Mouse (Mus musculus) hindbrain, embryonic 13.5 days (tissue): ENCODE results near the gene C130026I21Rik. TPM values are rescaled to one million over a fixed set of nuclear protein-coding genes. Genes with fewer than 3 reads are reported as not detected.
"Not testable (repeated sequence)": the region's sequence is repeated elsewhere in the genome, so short reads cannot be mapped to it uniquely, and the experiment has no call there.

Experiments used
- ATAC-seq: fragments of 200-750 bp; cut with Nextera tagmentation; 2 replicates; pipeline ENCODE4 v1.8.0; 2017; ENCODE audit warnings: moderate TSS enrichment; ENCODE audit not compliant: low FRiP score
- H3K27ac ChIP-seq: fragments of 300-500 bp; sonication (generic); 2 replicates; pipeline ENCODE4 v1.5.1; 2015; ENCODE audit warnings: inconsistent platforms, mild to moderate bottlenecking, moderate library complexity
- H3K27me3 ChIP-seq: fragments of 300-500 bp; sonication (generic); 2 replicates; pipeline ENCODE4 v1.6.1; 2015; ENCODE audit warnings: mild to moderate bottlenecking, inconsistent platforms
- H3K36me3 ChIP-seq: fragments of 300-500 bp; sonication (generic); 2 replicates; pipeline ENCODE4 v1.6.1; 2015; ENCODE audit warnings: mild to moderate bottlenecking, inconsistent platforms
- H3K4me1 ChIP-seq: fragments of 300-500 bp; sonication (generic); replicated peaks from 2 replicates; pipeline ENCODE4 v1.6.1; 2015; ENCODE audit warnings: inconsistent platforms
- H3K4me2 ChIP-seq: fragments of 300-500 bp; sonication (generic); 2 replicates; pipeline ENCODE4 v1.6.1; 2015; ENCODE audit warnings: inconsistent platforms, mild to moderate bottlenecking, moderate library complexity
- H3K4me3 ChIP-seq: fragments of 300-500 bp; sonication (generic); 2 replicates; pipeline ENCODE4 v1.5.1; 2015; ENCODE audit warnings: mild to moderate bottlenecking, inconsistent platforms
- H3K9ac ChIP-seq: fragments of 300-500 bp; sonication (generic); 2 replicates; pipeline ENCODE4 v1.6.1; 2015; ENCODE audit warnings: mild to moderate bottlenecking, inconsistent platforms
- H3K9me3 ChIP-seq: fragments of 300-500 bp; sonication (generic); 2 replicates; pipeline ENCODE4 v1.6.1; 2016; ENCODE audit warnings: inconsistent platforms
- WGBS: fragments of 180-500 bp; shearing (Covaris S2); methylation state at CpG from one replicate; pipeline ENCODE4 v1.1.7; 2015; 5-methylcytosine and 5-hydroxymethylcytosine counted together
- polyA plus RNA-seq: library from polyadenylated mRNA; unstranded; fragments of >200 nt; fragmentation: Nextera tagmentation; extraction: Ambion mirVana; gene quantifications from 2 replicates; pipeline ENCODE4 v1.2.1, GENCODE M21; 2015

C130026I21Rik gene
- polyA plus RNA-seq, 1 experiment from 2014 or later, result 0.69 TPM

DNA sequence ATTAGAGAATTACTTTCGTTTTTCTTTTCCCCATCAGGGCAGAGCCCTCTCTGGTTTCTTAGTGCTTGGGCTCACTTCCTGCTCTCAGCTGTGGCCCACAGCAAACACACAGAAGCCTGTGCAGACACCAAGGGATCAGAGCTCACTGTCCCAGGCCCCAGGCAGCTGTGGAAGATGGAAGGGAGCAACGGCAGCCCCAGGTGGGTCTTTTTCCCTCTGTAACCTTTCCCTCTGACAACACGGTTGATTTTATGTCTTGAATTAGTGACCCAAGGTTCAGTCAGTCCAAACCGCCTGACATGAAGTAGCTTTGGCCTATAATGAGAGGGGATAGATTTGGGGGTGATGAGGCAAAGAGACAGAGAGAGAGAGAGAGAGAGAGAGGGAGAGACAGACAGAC lies 70.8 kb downstream of the C130026I21Rik start:
- not testable (repeated sequence) for ATAC-seq, H3K27ac ChIP-seq, H3K9ac ChIP-seq, H3K4me2 ChIP-seq, H3K27me3 ChIP-seq, H3K36me3 ChIP-seq, H3K4me3 ChIP-seq, H3K4me1 ChIP-seq, H3K9me3 ChIP-seq
- WGBS, result 84% methylated on average over 3 of the region's 4 CpGs

DNA sequence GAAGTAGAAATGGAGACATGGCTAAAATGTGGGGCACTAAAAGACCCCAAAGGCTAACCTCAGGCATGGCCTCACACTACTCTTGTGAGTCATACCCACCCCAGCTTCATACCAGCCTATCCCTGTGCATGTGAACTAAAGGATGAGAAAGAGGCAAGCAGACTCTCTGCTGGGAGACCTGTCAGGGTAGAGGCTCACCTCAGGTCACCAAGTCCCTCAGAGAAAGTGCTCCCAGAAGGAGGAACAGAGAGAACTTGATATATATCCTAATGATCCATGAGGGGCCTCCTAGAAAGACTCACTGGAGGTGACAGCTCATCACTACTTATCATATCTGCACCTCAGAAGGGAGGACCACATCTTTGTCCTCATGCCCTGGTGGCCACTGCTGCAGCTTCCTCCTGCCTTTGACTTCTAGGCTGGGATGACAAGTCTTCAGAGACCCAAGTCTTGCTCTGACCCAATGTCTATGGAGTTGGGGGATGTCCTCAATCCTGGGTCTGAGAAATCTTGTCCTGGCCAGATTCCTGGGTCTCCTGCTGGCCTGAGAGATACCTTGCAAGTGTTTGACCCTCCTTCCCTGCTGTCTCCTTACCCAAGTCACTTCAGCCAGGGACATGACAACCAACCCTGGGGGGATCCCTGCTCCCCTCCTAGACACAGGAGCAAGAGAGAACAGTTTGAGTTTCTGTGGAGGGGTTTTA lies 71.6 kb downstream of the C130026I21Rik start:
- H3K4me1 ChIP-seq, ATAC-seq, H3K27ac ChIP-seq, H3K9ac ChIP-seq, H3K27me3 ChIP-seq, H3K4me3 ChIP-seq, H3K4me2 ChIP-seq, H3K36me3 ChIP-seq, H3K9me3 ChIP-seq: not testable (repeated sequence)

DNA sequence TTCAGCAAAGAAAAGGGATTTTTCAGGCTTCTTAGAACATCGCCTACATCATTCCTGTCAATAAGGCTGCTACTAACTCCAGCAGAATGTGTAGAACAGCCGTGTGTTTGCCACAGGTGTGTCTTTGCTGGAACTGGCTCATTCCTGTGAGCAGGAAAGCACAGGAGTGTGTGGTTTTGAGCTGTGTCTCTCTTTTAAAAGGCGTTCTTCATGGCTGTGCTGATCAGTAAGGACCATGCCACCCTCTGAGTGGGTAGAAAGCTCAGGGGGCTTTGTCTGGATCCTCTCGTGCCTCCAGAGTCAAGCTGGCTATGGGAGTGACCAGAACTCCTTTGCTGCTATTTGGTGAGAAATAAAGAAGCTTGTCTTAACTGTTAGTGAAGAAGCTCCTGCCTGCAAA lies 73.6 kb downstream of the C130026I21Rik start:
- not testable (repeated sequence) for H3K27me3 ChIP-seq, H3K4me3 ChIP-seq, H3K27ac ChIP-seq, H3K4me1 ChIP-seq, H3K9ac ChIP-seq, H3K4me2 ChIP-seq, H3K36me3 ChIP-seq, H3K9me3 ChIP-seq, ATAC-seq
- WGBS, result 70% methylated on average over 4 of the region's 4 CpGs

DNA sequence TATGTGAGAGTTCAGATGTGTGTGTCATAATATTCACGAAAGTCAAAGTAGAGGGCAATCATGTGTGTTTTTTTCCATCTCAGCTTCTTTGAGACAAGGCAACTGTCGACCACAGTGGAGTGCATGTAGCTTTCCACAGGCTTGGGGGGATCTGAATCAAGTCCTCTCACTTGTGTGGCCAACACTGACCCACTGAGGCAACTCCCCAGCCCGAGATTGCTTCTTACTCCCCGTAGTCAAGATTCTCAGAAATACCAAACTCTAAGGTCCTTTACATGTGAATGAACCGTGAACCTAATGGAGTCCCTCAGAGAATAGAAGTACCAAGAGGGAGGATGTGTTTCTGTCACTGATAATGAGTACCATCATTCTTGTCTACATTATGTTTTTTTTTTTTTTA lies 76.6 kb downstream of the C130026I21Rik start:
- not testable (repeated sequence) for H3K9ac ChIP-seq, H3K36me3 ChIP-seq, H3K27ac ChIP-seq, H3K4me1 ChIP-seq, H3K27me3 ChIP-seq, ATAC-seq, H3K4me3 ChIP-seq, H3K4me2 ChIP-seq
- H3K9me3 ChIP-seq, result peaks cover 18% of the 10 kb centered on the region
- 80% methylated on average over 5 of the region's 5 CpGs for WGBS

DNA sequence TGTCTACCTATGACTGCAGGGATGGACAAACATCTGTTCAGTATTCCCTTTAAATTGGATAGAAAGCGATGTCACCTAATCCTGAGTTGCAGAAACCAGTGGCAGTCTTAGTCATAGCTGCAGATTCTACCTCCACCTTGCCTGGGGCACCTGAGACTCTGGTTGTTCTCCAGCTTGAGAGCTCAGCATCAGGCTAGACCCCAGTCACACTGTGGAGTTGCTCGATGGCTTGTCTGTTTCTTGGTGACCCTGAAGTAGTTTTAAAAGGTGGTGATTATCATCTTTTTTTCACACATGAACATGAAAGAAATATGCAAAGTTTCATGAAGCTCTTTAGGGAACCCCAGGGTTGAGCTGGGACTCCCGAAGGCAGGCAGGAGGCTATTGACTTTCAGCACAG lies 88.4 kb downstream of the C130026I21Rik start:
- not testable (repeated sequence) for H3K36me3 ChIP-seq, ATAC-seq
- WGBS, result 90% methylated on average over 2 of the region's 3 CpGs

DNA sequence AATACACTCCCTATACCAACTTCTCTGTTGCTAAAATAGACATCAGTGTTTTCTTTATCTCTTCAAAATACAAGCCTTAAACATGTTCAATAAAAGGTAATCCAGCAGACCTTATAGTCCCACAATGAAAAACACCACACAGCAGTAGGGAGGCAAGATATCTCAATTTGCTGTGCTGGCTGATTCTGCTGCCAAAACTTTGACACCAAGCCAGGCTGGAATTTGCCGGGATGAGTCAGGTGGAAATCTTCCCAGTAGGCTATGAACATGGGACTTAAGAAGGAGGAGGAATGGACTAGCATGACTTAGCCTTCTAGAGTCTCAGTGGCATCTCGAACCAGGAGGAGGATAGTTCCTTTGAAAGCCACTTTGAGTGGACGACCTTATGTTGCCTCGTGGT lies 91.4 kb downstream of the C130026I21Rik start:
- not testable (repeated sequence) for H3K4me1 ChIP-seq, H3K4me2 ChIP-seq, H3K9ac ChIP-seq, ATAC-seq, H3K9me3 ChIP-seq, H3K4me3 ChIP-seq, H3K27ac ChIP-seq, H3K36me3 ChIP-seq, H3K27me3 ChIP-seq
- WGBS, result 79% methylated on average over 4 of the region's 4 CpGs

More for the DNA sequence above, 88.4 kb downstream of the C130026I21Rik start:
- not testable (repeated sequence) for H3K4me2 ChIP-seq, H3K4me3 ChIP-seq, H3K9me3 ChIP-seq, H3K9ac ChIP-seq, H3K27ac ChIP-seq, H3K27me3 ChIP-seq, H3K4me1 ChIP-seq

DNA sequence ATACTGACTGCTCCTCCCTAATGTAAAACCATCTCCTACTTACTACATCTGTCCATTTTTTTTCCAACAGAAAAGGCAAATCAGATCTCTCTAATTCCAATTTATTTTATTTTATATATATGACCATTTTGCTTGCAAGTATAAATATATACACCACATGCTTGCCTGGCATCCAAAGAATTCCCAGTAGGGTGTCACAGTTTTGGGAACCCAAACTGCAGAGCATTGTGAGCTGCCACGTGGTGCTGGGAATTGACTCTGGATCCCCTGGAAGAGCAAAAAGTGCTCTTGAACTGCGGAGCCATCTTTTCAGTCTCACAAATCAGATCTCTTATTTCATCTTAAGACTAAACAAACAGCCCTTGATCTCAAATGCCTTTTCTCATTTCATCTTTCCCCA lies 107.5 kb downstream of the C130026I21Rik start:
- not testable (repeated sequence) for H3K36me3 ChIP-seq, H3K27ac ChIP-seq, H3K4me3 ChIP-seq, H3K27me3 ChIP-seq, H3K4me1 ChIP-seq, H3K4me2 ChIP-seq, H3K9ac ChIP-seq, ATAC-seq, H3K9me3 ChIP-seq
- 59% methylated on average over 2 of the region's 2 CpGs for WGBS

DNA sequence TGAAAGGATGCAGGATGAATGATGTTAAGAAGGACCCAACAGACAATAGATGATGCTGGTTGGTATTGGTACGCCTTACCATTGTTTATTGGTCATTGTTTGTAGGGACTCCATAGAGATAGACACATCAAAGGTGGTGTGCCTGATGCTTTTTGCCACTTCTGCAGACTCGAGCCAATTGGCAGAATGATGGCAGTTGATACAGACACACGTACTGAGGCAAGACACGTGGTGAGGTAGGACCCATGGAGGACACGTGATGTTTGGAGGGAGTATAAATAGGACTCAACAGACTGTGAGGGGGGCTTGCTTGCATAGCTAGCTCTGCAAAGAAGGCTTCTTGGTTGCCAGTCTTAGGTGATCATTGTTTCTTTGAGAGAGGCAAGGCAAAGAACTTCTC lies 115.2 kb downstream of the C130026I21Rik start:
- H3K27me3 ChIP-seq, ATAC-seq, H3K27ac ChIP-seq, H3K9me3 ChIP-seq, H3K4me3 ChIP-seq, H3K9ac ChIP-seq, H3K4me2 ChIP-seq, H3K4me1 ChIP-seq, H3K36me3 ChIP-seq: not testable (repeated sequence)
- 77% methylated on average over 4 of the region's 5 CpGs for WGBS

DNA sequence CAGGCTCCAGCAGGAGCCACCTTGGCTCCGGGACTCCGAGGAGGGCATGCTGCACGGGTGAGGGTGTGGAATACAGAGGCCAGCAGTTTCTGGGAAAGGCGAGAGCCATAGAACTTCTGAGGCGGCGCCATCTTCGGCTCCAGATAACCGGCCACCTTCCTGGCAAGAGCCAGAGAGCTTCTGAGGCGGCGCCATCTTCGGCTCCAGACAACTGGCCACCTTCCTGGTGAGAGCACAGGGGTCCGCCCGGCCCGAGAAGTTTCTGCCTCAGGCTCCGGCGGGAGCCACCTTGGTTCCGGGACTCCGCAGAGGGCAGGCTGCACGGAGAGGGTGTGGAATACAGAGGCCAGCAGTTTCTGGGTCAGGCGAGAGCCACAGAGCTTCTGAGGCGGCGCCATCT lies 136.7 kb downstream of the C130026I21Rik start:
- ATAC-seq, H3K27me3 ChIP-seq: not testable (repeated sequence)

DNA sequence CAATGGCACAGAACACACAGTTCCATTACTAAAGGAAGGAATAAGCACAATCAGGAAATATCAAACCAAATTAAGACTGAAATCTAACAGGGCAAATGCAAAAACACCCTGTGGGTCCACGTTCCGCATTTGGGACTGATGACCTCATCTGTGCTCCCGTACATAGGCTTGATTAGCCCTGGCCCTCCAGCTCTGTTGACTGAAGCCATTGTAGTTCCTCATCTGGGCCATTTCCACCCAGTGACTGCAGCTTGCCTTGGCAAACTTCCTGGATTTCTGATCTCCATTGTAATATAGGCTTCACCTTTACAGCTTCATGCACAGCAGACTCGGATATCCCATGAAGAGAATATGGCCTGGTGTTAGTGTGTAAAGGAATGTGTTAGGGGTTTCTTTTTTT lies 148.5 kb downstream of the C130026I21Rik start:
- not testable (repeated sequence) for H3K9me3 ChIP-seq, H3K27me3 ChIP-seq, H3K9ac ChIP-seq, H3K4me3 ChIP-seq, ATAC-seq, H3K4me2 ChIP-seq, H3K36me3 ChIP-seq, H3K27ac ChIP-seq, H3K4me1 ChIP-seq
- whole genome bisulfite sequencing, result 92% methylated on average over 4 of the region's 4 CpGs

More for the DNA sequence above, 136.7 kb downstream of the C130026I21Rik start:
- H3K9ac ChIP-seq, H3K9me3 ChIP-seq, H3K36me3 ChIP-seq, H3K4me2 ChIP-seq, H3K4me3 ChIP-seq, H3K4me1 ChIP-seq, H3K27ac ChIP-seq: not testable (repeated sequence)
- WGBS, result 94% methylated on average over 20 of the region's 22 CpGs

DNA sequence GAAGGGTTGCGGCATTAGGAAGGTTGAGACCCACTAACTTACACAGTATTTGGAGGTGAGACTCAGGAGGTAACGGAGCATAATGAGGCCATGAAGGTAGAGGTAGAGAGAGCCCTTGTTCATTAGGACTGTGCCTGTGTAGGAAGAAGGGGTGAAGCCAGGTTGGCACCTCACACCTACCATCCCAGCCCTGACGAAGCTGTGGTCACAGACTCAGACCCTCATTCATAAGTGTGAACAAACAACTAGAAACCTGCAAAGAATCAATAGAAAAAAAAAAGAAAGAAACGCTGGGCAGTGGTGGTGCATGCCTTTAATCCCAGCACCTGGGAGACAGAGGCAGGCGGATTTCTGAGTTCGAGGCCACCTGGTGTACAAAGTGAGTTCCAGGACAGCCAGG lies 152.0 kb downstream of the C130026I21Rik start:
- not testable (repeated sequence) for H3K36me3 ChIP-seq, H3K27ac ChIP-seq, H3K27me3 ChIP-seq, H3K4me2 ChIP-seq, H3K4me3 ChIP-seq, H3K9ac ChIP-seq, ATAC-seq, H3K9me3 ChIP-seq, H3K4me1 ChIP-seq
- WGBS, result 88% methylated on average over 6 of the region's 6 CpGs

DNA sequence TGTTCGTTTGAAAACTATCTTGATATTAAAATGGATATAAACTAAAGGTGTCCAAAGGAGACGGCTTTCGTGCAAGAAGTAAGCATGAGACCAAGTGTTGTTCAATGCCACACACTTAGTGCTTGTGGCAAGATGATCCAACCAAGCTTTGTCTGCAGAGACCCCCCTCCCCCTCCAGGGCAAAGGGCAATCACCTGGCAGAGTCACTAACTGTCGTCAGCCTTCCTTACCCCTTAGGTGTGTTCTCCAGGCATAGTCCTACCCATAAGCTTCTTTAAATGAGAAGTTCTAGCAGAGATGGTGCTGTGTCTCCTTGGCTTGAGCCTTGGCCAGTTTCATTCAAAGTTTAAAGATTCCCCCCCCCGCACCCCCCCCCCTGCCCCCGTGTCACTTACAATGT lies 152.8 kb downstream of the C130026I21Rik start:
- 64% methylated on average over 4 of the region's 6 CpGs for WGBS
- H3K9ac ChIP-seq, H3K4me2 ChIP-seq, H3K9me3 ChIP-seq, H3K4me3 ChIP-seq, ATAC-seq, H3K36me3 ChIP-seq, H3K4me1 ChIP-seq, H3K27ac ChIP-seq, H3K27me3 ChIP-seq: not testable (repeated sequence)

DNA sequence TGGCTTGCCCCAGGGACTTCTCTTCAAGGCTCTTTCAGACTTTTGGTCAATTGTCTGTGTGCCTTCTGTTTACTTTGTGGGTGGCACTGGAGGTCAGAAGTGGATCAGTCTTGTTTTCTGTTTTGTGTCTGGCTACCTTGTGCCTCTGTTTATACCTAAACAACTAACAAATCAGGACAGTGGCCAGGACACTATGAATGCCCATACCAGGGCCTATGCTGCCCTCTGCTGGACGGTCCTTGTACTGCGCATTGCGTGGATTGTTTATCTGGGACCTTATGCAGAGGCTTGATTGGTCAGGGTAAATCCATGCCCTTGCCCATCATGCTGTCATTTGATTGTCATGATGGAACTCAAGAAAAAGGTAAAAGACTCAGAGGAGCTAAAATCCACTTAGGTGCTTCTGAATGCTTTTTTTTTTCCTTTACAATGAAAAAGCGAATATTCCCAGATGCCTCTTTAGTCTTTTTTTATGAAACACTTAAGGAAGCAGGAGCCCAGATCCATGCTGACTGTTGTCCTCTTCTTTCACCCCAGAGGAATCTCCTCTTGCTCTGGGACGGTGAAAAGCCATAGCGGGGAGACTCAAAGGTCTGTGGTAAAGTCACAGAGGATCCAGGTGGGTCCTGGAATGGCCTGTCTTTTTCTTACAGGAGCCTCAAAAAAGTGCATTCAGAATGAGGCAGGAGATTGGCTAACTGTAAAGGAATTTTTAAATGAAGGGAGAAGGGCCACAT lies 155.5 kb downstream of the C130026I21Rik start:
- H3K27me3 ChIP-seq, H3K4me1 ChIP-seq, H3K27ac ChIP-seq, H3K4me2 ChIP-seq, H3K9ac ChIP-seq, H3K4me3 ChIP-seq, ATAC-seq, H3K36me3 ChIP-seq: not testable (repeated sequence)
- 52% methylated on average over 6 of the region's 6 CpGs for WGBS
- H3K9me3 ChIP-seq, result peaks cover 15% of the 10 kb centered on the region
